Mouse (Mus musculus) liver, adult (tissue): Measurements from ENCODE around the gene Nrcam.

Experiments
- GATA4 ChIP-seq: IDR thresholded peaks from 2 replicates; pipeline ENCODE4 v1.6.1; 2014; ENCODE audit warnings: mild to moderate bottlenecking, low read length; ENCODE audit not compliant: insufficient replicate concordance

Gene Nrcam

DNA sequence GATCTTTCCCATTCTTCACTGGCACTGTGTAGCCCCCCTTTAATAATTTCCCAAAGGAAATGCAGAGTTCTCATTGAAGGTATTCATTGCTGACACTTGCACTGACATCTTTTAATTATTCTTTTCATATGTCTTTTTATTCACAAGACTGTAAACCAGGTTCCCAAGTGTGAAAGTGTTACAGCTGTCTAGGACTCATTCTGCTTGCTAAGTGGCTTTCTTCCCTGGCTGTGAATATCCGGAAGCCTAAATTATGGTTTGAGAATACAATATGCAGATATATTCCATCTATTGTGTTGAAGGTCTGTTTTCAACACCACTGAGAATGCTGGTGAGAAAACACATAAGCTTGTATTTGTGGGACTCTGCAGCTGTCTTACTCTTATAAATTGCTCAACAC lies 73.4 kb downstream of the Nrcam start:
- TF ChIP-seq GATA4: no peak

DNA sequence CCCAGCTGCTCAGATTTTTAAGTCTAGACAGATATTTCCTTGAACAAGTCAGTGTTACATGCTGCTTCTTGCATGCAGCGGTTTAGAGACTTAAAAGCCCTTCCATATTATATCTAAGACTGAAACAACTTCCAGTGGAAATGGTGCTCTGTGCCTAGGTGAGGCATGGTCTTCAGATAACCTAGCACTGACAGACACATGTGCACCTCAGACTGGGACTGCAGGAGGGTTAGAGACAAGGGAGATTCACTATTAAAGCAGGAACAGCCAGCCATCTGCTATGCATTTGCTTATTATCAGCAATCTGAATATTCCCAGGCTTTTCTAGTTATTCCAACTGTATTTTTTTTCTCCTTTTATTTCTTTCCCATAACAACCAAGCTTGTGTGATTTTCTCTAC lies 74.6 kb downstream of the Nrcam start:
- TF ChIP-seq GATA4: no peak

- no peak for TF ChIP-seq GATA4
These were observed 75.2 kb downstream of the Nrcam start for GRCm38 (mm10) chr12:44403731-44404424.

DNA sequence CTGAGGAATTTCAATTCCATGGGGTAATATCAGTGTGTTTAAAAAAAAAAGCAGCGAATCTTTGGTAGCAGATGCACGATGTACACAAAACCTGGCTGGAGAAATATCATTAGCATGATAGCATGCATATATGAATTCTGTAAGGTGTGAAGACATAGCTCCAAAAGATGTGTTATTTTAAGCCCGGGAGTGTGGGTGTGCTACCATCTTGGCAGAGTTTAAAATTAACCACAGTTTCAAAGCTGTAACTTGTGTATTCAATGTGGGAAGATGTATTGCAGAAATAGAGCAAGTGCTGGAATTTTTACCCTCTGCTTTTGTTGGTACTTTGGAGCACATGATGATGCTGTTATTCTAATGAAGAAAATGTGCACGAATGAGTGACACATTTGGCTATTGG lies 81.1 kb downstream of the Nrcam start:
- TF ChIP-seq GATA4: no peak

- no peak for TF ChIP-seq GATA4
These were observed 82.3 kb downstream of the Nrcam start for GRCm38 (mm10) chr12:44411031-44411430.

DNA sequence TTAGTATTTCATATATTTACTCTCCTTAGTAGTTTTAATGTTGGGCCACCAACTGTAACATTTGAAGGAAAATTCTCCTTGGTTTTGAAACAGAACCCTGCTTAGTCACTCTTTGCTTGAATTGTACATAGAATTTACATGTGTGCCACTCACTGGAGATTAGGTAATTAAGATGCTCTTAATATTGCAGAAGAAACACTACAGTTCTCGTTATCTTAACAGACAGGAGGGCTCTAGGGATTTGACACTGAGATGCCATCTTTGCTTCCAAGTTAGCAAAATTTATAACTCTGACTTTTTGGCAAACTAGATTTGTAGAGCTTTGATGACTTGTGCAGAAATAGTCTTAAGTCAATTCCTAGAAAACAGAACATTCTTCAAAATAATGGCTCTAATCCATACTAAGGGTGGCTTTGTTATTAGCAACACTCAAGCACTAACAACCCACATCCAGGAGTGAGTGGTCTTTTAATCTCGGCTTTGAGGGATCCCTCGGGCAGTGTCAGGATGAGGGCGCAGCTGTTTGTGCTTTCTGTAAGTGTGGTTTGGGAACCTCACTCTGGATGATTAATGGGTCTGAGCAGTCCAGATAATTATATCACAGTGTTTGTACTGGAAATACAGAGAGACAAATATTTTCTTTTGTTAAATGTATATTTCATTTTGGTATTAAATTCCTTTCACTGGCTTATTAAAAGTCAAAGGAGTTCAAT lies 93.6 kb downstream of the Nrcam start:
- no peak for TF ChIP-seq GATA4

- TF ChIP-seq GATA4: no peak
These were observed 94.2 kb downstream of the Nrcam start for GRCm38 (mm10) chr12:44422867-44423255.

GRCm38 (mm10) chr12:44424011-44424410 lies 95.3 kb downstream of the Nrcam start:
- no peak for TF ChIP-seq GATA4

- no peak for TF ChIP-seq GATA4
These were observed 96.4 kb downstream of the Nrcam start for GRCm38 (mm10) chr12:44425040-44425439.

GRCm38 (mm10) chr12:44430335-44430734 lies 101.7 kb downstream of the Nrcam start:
- no peak for TF ChIP-seq GATA4

DNA sequence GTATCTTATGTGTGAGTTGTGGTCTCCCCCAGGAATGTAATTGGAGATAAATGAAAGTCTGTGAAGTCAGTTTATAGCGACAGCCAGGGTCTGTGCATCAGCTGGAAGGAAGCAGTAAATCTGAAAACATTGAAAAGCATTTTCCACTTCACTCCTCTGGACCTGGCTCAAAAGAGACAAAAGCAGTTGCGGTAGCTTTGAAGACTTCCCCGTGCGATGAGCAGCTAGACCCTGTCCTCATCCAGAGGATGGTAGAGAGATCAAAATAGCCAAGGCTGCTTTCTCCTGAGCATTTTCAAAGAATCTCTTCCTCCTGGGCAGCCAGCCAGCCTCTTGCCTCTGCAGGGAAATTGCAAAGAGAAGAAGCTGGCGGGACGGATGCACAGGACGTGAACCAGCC lies 102.3 kb downstream of the Nrcam start:
- TF ChIP-seq GATA4: no peak

GRCm38 (mm10) chr12:44432727-44433126 lies 104.0 kb downstream of the Nrcam start:
- TF ChIP-seq GATA4: no peak

DNA sequence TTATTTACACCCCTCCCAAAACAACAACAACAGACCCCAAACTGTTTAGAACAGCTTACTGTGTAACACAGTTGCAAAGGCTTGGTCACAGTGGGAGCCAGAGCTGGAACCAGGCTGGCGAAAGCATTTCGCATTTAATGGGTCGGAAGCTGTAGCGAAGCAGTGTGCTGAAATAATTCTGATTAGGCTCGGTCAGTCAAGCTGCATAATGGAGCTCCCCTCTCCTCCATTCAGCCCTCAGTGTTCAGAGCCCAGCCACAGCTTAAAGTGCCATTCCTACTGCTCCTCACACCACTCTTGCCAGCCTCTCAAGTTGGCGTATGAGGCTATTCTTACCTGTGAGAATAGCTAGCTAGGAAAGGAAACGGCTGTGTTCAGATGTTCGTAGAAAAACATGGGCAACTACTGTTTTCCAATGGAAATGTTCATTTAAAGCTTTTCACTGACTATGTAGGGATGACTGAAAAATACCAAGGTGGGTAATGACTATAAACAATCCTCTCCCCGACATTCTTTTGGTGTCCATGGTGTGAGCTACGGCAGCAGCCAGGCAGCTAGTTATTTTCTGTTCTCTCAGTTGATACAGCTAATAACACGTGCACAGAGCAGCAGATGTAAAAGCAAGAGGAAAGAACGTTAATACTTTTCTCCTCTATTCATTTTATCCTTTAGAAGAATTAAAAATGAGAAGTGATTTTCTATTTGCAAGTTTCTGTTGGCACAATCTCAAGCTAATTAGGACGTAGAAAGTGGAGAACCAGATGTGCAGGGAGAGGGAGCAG lies 108.6 kb downstream of the Nrcam start:
- no peak for TF ChIP-seq GATA4

DNA sequence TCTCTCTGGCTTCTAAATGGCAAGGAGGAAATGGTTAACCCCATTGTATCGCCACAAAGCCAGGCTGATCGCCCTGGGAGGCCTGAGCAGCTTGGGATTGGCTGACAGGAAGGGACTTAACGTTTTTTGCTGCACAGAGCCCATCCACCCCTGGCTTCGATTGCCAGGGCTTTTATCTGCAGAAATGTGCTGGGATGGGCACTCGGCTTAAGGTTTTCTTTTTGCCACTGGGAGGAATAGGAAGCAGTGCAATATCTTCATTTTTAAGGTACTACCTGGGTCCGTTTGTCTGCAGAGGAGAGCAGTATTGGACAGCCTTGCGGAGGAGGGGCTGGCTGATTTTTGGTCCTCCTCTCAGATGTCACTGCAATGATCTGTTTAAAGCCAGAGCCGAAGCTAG lies 110.2 kb downstream of the Nrcam start:
- TF ChIP-seq GATA4: no peak

- TF ChIP-seq GATA4: no peak
These were observed 111.5 kb downstream of the Nrcam start for GRCm38 (mm10) chr12:44440230-44440629.

GRCm38 (mm10) chr12:44450930-44451329 lies 122.2 kb downstream of the Nrcam start:
- no peak for TF ChIP-seq GATA4
